Mouse (Mus musculus) neural tube, embryonic 13.5 days (tissue): ENCODE measurements around the gene Nmd3. TPM values are rescaled to one million over a fixed set of nuclear protein-coding genes. Genes with fewer than 3 reads are reported as not detected.

Source experiments
- ATAC-seq: fragments of 200-750 bp; cut with Nextera tagmentation; 2 replicates; pipeline ENCODE4 v1.8.0; 2017; ENCODE audit warnings: low read depth, mild to moderate bottlenecking, moderate TSS enrichment, moderate library complexity
- H3K27ac ChIP-seq: fragments of 300-500 bp; sonication (generic); replicated peaks from 2 replicates; pipeline ENCODE4 v1.5.1; 2015; ENCODE audit warnings: moderate library complexity, mild to moderate bottlenecking, inconsistent platforms
- H3K27me3 ChIP-seq: fragments of 300-500 bp; sonication (generic); 2 replicates; pipeline ENCODE4 v1.6.1; 2015; ENCODE audit warnings: mild to moderate bottlenecking, inconsistent platforms
- H3K36me3 ChIP-seq: fragments of 300-500 bp; sonication (generic); 2 replicates; pipeline ENCODE4 v1.6.1; 2015; ENCODE audit warnings: mild to moderate bottlenecking, inconsistent platforms
- H3K4me1 ChIP-seq: fragments of 300-500 bp; sonication (generic); replicated peaks from 2 replicates; pipeline ENCODE4 v1.6.1; 2015; ENCODE audit warnings: inconsistent platforms
- H3K4me2 ChIP-seq: fragments of 300-500 bp; sonication (generic); 2 replicates; pipeline ENCODE4 v1.6.1; 2015; ENCODE audit warnings: inconsistent platforms, mild to moderate bottlenecking, moderate library complexity
- H3K4me3 ChIP-seq: fragments of 300-500 bp; sonication (generic); 2 replicates; pipeline ENCODE4 v1.5.1; 2015; ENCODE audit warnings: mild to moderate bottlenecking, inconsistent platforms
- H3K9ac ChIP-seq: fragments of 300-500 bp; sonication (generic); 2 replicates; pipeline ENCODE4 v1.6.1; 2015; ENCODE audit warnings: moderate library complexity, mild to moderate bottlenecking, inconsistent platforms
- H3K9me3 ChIP-seq: fragments of 300-500 bp; sonication (generic); 2 replicates; pipeline ENCODE4 v1.6.1; 2016; ENCODE audit warnings: inconsistent platforms
- WGBS: fragments of 180-500 bp; shearing (Covaris S2); methylation state at CpG from one replicate; pipeline ENCODE4 v1.1.7; 2015; 5-methylcytosine and 5-hydroxymethylcytosine counted together
- polyA plus RNA-seq: library from polyadenylated mRNA; unstranded; fragments of >200 nt; fragmentation: Nextera tagmentation; extraction: Ambion mirVana; gene quantifications from 2 replicates; pipeline ENCODE4 v1.2.1, GENCODE M21; 2015

Nmd3 gene
- 111 and 122 TPM in 2 replicates for polyA plus RNA-seq

DNA sequence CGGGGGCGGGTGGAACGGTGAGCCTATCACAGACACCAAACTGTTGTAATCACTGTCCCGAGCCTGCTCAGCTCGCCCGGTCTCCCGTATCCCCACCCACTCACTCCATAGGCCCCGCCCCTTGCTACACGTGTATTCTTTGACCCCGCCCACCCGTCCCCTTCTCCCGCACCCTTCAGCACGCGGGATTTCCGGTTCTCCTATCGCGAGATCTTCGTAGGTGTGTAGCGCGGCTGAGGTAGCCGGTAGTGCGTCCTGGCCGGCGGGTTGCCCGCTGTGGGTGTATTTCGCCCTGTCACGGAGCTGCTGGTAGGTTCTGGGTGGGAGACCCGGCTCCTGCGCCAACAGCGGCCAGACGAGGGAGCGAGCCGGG, at the start of gene Nmd3:
Gene Nmd3, plus strand, starts transcription at position 172 of the 373 bp plus-strand sequence.
- H3K36me3 ChIP-seq: peaks cover 8% of the 10 kb centered on the region
- H3K9me3 ChIP-seq: no peaks in the 10 kb centered on the region
- H3K27ac ChIP-seq: peak within 1 kb of the TSS; percentile 93
- peak within 1 kb of the TSS; percentile 85 for H3K4me2 ChIP-seq
- under 1% methylated on average over 33 of the region's 33 CpGs for WGBS
- H3K4me3 ChIP-seq: peak within 1 kb of the TSS; percentile 94
- H3K9ac ChIP-seq: peak within 1 kb of the TSS; percentile 94
- peaks cover 20% of the 10 kb centered on the region for H3K4me1 ChIP-seq
- H3K27me3 ChIP-seq: no peaks in the 10 kb centered on the region
- ATAC-seq: peak; percentile 97

DNA sequence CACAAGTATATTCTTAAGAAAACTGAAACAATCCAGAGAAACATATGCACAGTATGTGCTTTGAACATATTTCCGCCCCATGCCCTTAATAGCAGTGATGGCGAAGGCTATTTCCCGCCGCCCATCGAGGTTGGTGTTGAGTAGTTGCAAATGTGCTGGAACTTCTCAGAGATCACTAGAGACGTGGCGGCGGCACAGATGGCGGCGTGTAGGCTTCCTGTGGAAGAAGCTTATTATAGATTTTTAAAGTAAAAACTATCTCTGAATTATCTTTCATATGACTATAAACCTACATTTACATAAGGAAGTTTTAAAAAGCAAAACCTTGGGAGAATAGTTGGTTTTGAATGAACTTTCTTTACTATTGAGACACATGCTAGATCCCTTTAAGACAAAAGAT, 48.4 kb upstream of the Nmd3 start:
- H3K9ac ChIP-seq: no peak overlapping the region
- no peak overlapping the region for H3K4me3 ChIP-seq
- H3K27ac ChIP-seq: no peak overlapping the region
- H3K27me3 ChIP-seq: no peaks in the 10 kb centered on the region
- H3K4me1 ChIP-seq: no peaks in the 10 kb centered on the region
- H3K4me2 ChIP-seq: no peak overlapping the region
- H3K9me3 ChIP-seq: no peaks in the 10 kb centered on the region
- no peaks in the 10 kb centered on the region for H3K36me3 ChIP-seq
- no peak for ATAC-seq
- 96% methylated on average over 10 of the region's 10 CpGs for WGBS

DNA sequence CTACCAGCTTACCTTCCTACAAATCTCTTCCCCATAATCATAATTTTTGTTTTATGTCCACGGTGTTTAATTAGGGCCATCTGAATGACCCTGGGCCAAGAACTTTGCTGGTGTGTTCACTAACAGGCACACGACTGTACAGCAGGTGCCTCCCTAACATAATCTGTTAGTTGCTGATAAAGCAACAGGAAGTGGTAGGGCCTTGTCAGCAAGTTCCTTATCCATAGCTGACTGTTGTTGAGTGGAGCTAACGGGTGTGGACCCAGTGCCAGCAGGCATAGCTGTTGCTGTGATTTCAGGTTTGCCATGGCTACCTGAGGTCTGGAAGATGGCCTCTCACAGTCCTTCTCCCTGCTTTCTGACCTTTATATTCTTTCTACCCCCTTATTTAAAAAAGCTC, 47.6 kb upstream of the Nmd3 start:
- Histone ChIP-seq H3K9me3 (no peaks in the 10 kb centered on the region), H3K27ac (no peak overlapping the region), H3K4me1 (no peaks in the 10 kb centered on the region), H3K4me2 (no peak overlapping the region), H3K9ac (no peak overlapping the region), H3K36me3 (no peaks in the 10 kb centered on the region), H3K4me3 (no peak overlapping the region), H3K27me3 (no peaks in the 10 kb centered on the region)
- no peak for ATAC-seq
- 88% methylated on average over 3 of the region's 3 CpGs for WGBS

DNA sequence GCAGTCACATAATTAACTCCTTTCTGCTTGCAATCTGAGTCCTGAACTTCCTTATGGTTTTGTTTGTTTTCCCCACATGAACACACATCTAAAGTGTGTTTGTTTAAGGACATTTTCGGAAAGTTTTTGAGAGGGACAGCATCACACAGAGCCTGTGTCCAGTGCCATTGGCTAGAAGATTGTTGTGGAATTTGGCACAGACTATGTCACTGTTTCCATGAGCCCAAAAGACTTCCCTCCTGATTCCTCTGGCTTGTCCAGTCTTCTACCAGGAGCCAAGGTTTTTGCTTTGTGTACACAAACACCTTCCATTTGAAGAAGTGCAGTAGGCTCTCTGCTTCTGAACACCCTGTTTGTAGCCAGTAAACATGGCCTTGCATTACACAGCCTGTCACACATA, 32.0 kb upstream of the Nmd3 start:
- H3K27me3 ChIP-seq: no peaks in the 10 kb centered on the region
- H3K4me1 ChIP-seq: no peaks in the 10 kb centered on the region
- H3K27ac ChIP-seq: no peak overlapping the region
- no peak overlapping the region for H3K4me2 ChIP-seq
- no peak overlapping the region for H3K4me3 ChIP-seq
- WGBS: 73% methylated on average over 1 of the region's 1 CpGs
- no peaks in the 10 kb centered on the region for H3K36me3 ChIP-seq
- no peak overlapping the region for H3K9ac ChIP-seq
- H3K9me3 ChIP-seq: no peaks in the 10 kb centered on the region
- ATAC-seq: no peak

DNA sequence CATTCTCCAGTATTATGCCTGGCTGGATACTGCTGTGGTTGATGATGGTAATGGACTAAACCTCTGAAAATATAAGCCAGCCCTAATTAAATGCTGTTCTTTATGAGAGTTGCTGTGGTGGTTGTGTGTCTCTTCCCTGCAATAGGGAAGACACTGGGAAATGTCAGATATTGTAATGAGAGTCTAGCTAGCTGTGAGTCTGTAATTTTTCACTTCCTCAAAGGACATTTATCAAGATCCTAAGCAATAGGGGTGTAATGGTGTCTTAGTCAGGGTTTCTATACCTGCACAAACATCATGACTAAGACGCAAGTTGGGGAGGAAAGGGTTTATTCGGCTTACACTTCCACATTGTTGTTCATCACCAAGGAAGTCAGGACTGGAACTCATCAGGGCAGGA, 30.8 kb upstream of the Nmd3 start:
- Histone ChIP-seq H3K4me2 (no peak overlapping the region), H3K27ac (no peak overlapping the region), H3K36me3 (no peaks in the 10 kb centered on the region), H3K9ac (no peak overlapping the region), H3K9me3 (no peaks in the 10 kb centered on the region), H3K4me3 (no peak overlapping the region), H3K4me1 (no peaks in the 10 kb centered on the region), H3K27me3 (no peaks in the 10 kb centered on the region)
- WGBS: 96% methylated on average over 2 of the region's 2 CpGs
- no peak for ATAC-seq

DNA sequence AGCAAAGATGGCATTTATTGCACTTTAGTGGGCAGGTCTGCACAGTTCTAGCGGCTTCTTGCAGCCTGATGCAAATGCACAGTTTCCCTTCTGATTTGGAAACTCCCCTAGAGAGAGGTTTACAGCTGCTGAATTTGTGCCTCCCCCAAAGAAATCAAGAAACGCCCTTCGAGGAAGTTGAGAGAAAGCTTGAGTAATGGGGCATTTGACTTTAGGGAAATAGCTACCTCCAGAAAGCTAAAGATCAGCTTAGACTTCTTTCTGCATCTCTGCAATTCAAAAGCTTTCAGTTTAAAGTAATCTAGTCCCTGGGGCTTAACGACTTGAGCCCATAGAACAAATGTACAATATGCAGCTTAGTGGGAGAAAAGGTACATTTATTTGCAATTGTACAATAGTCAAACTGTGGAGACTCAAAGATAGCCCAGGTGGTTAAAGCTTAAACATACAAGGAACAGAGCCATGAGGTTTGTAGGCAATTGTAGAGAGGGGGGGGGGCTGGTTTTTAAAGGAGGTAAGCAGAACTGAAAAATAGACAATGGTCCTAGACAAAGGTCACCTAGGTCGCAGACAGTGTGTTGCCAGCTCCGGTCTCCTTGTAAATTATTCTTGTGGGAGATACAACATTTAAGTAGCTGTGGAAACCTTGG, 21.8 kb upstream of the Nmd3 start:
- 52% methylated on average over 6 of the region's 6 CpGs for WGBS
- Histone ChIP-seq H3K9me3 (no peaks in the 10 kb centered on the region), H3K4me3 (no peak overlapping the region), H3K4me1 (0 out of 2 replicates have a peak, but pooled peaks cover 4% of the 10 kb centered on the region), H3K27ac (no peak overlapping the region), H3K36me3 (no peaks in the 10 kb centered on the region), H3K4me2 (no peak overlapping the region), H3K9ac (no peak overlapping the region), H3K27me3 (no peaks in the 10 kb centered on the region)
- ATAC-seq: no peak

DNA sequence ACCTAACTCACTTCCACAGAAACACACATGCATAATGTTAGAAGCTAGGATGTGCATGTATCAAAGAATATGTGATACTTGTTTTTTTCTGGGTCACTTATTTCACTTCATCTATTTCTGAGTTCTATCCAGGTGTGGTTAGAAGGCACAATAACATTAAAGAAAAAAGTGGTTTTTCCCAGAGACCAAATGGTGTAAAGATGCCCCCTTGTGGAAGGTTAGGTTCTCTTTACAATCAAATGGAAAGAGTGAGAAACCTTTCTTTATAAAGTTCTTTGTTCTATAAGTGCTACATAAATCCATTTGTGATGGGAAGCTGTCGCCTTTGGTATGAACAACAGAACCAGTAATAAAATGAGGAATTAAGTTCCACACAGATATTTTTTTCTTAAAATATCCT, 19.9 kb upstream of the Nmd3 start:
- no peaks in the 10 kb centered on the region for H3K9me3 ChIP-seq
- WGBS: 34% methylated on average over 1 of the region's 1 CpGs
- no peaks in the 10 kb centered on the region for H3K36me3 ChIP-seq
- ATAC-seq: no peak
- H3K27ac ChIP-seq: no peak overlapping the region
- no peak overlapping the region for H3K9ac ChIP-seq
- H3K4me3 ChIP-seq: no peak overlapping the region
- no peak overlapping the region for H3K4me2 ChIP-seq
- no peaks in the 10 kb centered on the region for H3K27me3 ChIP-seq
- H3K4me1 ChIP-seq: 0 out of 2 replicates have a peak, but pooled peaks cover 4% of the 10 kb centered on the region

DNA sequence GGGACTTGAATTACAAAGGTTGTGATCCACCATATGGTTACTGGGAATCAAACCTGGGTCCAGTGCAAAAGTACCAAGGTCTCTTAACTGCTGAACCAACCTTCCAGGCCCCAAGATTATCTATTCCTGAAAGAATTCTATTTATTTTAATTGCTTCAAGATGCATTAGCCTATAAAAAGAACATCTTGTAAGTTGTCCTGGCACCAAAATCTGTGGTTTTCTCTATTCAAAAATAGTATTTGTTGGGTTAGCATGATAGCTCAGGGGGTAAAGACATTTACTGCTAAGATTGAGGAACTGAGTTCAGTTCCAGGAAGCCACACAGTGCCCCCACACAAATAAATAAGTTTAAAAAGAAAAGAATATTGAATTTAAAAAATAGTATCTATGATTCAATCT, 19.4 kb upstream of the Nmd3 start:
- H3K9me3 ChIP-seq: no peaks in the 10 kb centered on the region
- no peak for ATAC-seq
- no peak overlapping the region for H3K9ac ChIP-seq
- no peak overlapping the region for H3K27ac ChIP-seq
- no peak overlapping the region for H3K4me3 ChIP-seq
- no peaks in the 10 kb centered on the region for H3K27me3 ChIP-seq
- H3K36me3 ChIP-seq: no peaks in the 10 kb centered on the region
- H3K4me2 ChIP-seq: no peak overlapping the region
- H3K4me1 ChIP-seq: 0 out of 2 replicates have a peak, but pooled peaks cover 4% of the 10 kb centered on the region

DNA sequence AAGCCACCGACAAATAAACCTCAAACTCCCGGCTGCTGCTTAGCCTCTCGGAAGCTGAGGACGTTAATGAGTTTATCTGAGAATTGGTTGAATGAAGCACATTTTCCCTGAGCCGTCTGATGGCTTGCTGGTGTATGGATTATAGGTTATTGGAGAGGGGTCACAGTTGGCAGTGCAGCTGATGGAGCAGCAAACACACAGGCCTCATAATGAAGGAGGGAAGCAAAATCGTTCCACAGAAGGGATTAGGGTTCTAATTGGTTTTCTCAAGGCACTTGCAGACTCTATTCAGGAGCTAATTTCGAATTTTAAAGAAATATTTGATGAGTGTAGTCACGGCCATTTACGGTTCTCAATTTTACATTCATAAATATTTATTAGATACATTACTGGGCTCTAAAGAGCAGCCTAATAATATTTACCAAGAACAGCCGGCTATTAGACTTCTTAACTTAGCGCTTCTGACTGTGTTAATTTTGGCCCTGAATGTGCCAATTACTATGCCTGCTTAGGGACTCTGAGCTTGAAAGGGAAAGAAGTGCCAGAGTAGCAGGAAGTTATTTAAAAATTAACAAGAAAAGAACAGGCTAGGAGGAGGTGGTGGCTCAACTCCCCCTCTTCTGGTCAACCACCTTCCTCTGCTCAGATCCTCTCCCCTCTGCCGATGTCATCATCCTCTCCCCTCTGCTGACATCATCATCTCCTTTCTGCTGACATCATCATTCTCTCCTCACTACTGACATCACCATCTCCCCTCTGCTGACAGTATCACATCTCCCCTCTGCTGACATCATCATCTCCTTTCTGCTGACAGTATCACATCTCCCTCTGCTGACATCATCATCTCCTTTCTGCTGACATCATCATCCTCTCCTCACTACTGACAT, 12.5 kb upstream of the Nmd3 start:
- Histone ChIP-seq H3K9me3 (no peaks in the 10 kb centered on the region), H3K27ac (peak overlapping the region; percentile 20), H3K4me2 (no peak overlapping the region; the same call in 1 of the 2 replicates), H3K9ac (no peak overlapping the region), H3K36me3 (no peaks in the 10 kb centered on the region), H3K4me3 (no peak overlapping the region), H3K27me3 (no peaks in the 10 kb centered on the region), H3K4me1 (peaks cover 18% of the 10 kb centered on the region; the same call in 1 of the 2 replicates)
- WGBS: 26% methylated on average over 12 of the region's 12 CpGs
- ATAC-seq: peak; percentile 78

DNA sequence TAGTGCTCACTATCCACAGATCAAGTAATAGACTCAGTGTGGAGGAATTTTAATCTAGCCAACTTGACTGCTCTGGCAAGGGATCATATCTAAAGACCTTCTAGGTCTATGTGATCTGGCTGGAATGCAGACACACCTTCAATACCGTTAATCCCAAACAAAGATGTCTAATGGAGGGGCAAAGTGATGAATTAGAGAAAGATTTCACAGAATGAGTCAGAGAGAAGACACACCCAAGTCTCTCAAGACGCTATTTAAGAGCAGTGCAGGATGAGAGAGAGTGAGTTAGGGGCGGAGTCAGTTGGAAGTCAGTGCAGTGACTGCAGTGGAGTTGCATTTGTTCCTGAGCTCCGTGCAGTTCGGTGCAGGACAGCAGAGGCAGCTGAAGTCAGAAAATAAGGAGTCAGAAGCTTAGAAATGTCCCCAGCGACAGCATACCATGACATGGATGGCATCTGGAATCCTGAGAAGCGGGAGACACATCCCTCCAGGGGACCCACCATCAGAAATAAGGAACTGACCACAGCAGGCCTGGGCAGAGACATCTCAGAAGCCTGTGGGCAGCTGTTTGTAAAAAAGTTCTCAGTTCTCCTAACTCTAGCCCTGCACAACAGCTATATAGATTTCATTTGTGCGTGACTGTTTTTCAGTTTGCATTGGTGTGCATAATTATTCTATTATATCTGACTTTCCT, 9.7 kb upstream of the Nmd3 start:
- Histone ChIP-seq H3K27me3 (no peaks in the 10 kb centered on the region), H3K9ac (no peak overlapping the region), H3K9me3 (no peaks in the 10 kb centered on the region), H3K4me1 (peaks cover 18% of the 10 kb centered on the region; the same call in 1 of the 2 replicates), H3K27ac (no peak overlapping the region), H3K4me3 (no peak overlapping the region), H3K36me3 (no peaks in the 10 kb centered on the region), H3K4me2 (no peak overlapping the region)
- ATAC-seq: no peak
- WGBS: 52% methylated on average over 8 of the region's 8 CpGs

DNA sequence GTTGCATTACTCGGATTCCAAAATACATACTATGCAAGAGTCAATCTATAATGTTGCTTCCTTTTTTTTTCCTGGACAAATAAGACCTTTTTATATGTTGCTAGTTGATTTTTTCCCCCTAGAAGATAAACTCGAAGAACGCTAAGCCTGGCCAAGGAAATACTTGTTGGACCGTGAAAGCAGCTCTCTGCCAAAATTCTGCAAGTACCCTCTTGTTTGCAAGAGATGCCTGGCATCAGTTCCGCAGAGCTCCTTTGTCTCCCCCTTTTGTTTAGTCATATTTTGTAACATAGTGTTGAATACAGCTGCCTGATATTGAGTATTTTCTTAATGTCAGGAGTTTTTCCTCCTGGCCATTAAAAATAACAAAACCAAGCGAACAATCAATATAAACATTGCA, 4.3 kb upstream of the Nmd3 start:
- Histone ChIP-seq H3K27me3 (no peaks in the 10 kb centered on the region), H3K9ac (no peak overlapping the region), H3K27ac (no peak overlapping the region), H3K36me3 (no peaks in the 10 kb centered on the region), H3K4me1 (no peaks in the 10 kb centered on the region), H3K4me3 (no peak overlapping the region), H3K4me2 (no peak overlapping the region), H3K9me3 (no peaks in the 10 kb centered on the region)
- 88% methylated on average over 6 of the region's 6 CpGs for WGBS
- no peak for ATAC-seq
